Mouse (Mus musculus) cerebellum, postnatal 14 days (tissue): ENCODE measurements around the gene H2afv.

Experiments used
- DNase-seq, 2 experiments: peaks; one replicate each; pipeline ENCODE4 v3.0.0; 2021; ENCODE audit warnings: mixed read lengths in 2 of 2

Gene H2afv

DNA sequence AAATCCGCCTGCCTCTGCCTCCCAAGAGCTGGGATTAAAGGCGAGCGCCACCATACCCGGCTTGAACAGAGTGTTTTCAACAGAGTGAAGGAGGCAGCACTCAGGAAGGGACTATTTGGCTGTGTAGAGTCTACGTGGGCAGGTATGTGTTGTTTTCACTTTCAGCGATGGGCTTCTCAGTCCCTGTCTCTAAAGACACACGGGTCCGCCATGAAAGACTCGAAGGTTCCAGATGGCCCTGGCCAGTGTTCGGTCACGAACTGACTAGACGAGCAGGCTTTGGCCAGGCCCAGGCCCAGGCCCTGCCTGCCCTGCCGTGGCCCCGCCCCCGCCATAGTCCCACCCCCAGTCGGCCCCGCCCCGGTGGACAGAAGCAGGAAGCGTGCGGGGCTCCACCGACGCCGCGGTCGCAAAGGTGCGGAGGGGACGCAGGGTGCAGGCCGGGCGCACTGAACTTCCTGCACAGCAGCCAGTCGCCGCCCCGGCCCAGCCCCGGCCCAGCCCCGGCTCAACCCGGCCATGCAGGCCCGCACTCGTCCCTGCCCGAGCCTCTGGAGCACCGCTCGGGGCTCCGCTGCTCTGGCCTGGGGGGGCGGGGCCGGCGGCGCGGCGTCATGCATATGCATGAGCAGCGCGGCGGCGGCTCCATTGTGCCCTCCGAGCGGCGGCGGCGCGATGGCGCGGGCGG, 55.4 kb downstream of the H2afv start, which contains the start of gene Zmiz2:
Zmiz2 (plus strand) TSS at position 349 of the 688 bp plus-strand sequence.
- DNase-seq, result peak; percentile 97

GRCm38 (mm10) chr11:6388126-6388725, 56.0 kb downstream of the H2afv start:
- DNase-seq, result no peak

GRCm38 (mm10) chr11:6380916-6381315, 63.3 kb downstream of the H2afv start:
- no peak for DNase-seq
